Mouse (Mus musculus): ENCODE data around the gene H2afy.

H2afy gene

GRCm38 (mm10) chr13:56112496-56112895 is 23.7 kb downstream of the H2afy start:
- no peak for DNase-seq (ENCODE audit: low read depth, low spot score)

GRCm38 (mm10) chr13:56111601-56112000 is 24.6 kb downstream of the H2afy start:
- no peak for DNase-seq (ENCODE audit: low read depth, low spot score)

- no peak for DNase-seq (ENCODE audit: low read depth, low spot score)
Observed at GRCm38 (mm10) chr13:56110694-56111531, 25.2 kb downstream of the H2afy start.

- DNase-seq (ENCODE audit: low read depth, low spot score) = no peak
Observed at GRCm38 (mm10) chr13:56109703-56110102, 26.5 kb downstream of the H2afy start.

GRCm38 (mm10) chr13:56108849-56109519 is 27.2 kb downstream of the H2afy start:
- DNase-seq (ENCODE audit: low read depth, low spot score) = no peak

- DNase-seq (ENCODE audit: low read depth, low spot score) = no peak
Observed at GRCm38 (mm10) chr13:56104971-56105391, 31.2 kb downstream of the H2afy start.

- no peak for DNase-seq (ENCODE audit: low read depth, low spot score)
Observed at GRCm38 (mm10) chr13:56103796-56104746, 32.1 kb downstream of the H2afy start.

- DNase-seq (ENCODE audit: low read depth, low spot score) = no peak
Observed at GRCm38 (mm10) chr13:56102160-56102559, 34.0 kb downstream of the H2afy start.

GRCm38 (mm10) chr13:56095601-56096195 is 40.5 kb downstream of the H2afy start:
- DNase-seq (ENCODE audit: low read depth, low spot score) = no peak

- no peak for DNase-seq (ENCODE audit: low read depth, low spot score)
Observed at GRCm38 (mm10) chr13:56094544-56094943, 41.6 kb downstream of the H2afy start.

GRCm38 (mm10) chr13:56093680-56094079 is 42.5 kb downstream of the H2afy start:
- DNase-seq (ENCODE audit: low read depth, low spot score) = no peak

- no peak for DNase-seq (ENCODE audit: low read depth, low spot score)
Observed at GRCm38 (mm10) chr13:56092606-56093005, 43.6 kb downstream of the H2afy start.

GRCm38 (mm10) chr13:56090597-56090996 is 45.6 kb downstream of the H2afy start:
- no peak for DNase-seq (ENCODE audit: low read depth, low spot score)

- DNase-seq (ENCODE audit: low read depth, low spot score) = no peak
Observed at GRCm38 (mm10) chr13:56088602-56089001, 47.6 kb downstream of the H2afy start.

- DNase-seq (ENCODE audit: low read depth, low spot score) = no peak
Observed at GRCm38 (mm10) chr13:56087936-56088335, 48.2 kb downstream of the H2afy start.

- no peak for DNase-seq (ENCODE audit: low read depth, low spot score)
Observed at GRCm38 (mm10) chr13:56084146-56084905, 51.8 kb downstream of the H2afy start.

- DNase-seq (ENCODE audit: low read depth, low spot score) = no peak
Observed at GRCm38 (mm10) chr13:56081656-56082055, 54.5 kb downstream of the H2afy start.

- DNase-seq (ENCODE audit: low read depth, low spot score) = no peak
Observed at GRCm38 (mm10) chr13:56079616-56080015, 56.5 kb downstream of the H2afy start.

- DNase-seq (ENCODE audit: low read depth, low spot score) = no peak
Observed at GRCm38 (mm10) chr13:56078724-56079262, 57.4 kb downstream of the H2afy start.

- DNase-seq (ENCODE audit: low read depth, low spot score) = no peak
Observed at GRCm38 (mm10) chr13:56075930-56076329, 60.2 kb downstream of the H2afy start.
